Mouse (Mus musculus) right cerebral cortex, postnatal 14 days (tissue): ENCODE results near the gene Cdhr5.

Source experiments
- DNase-seq: peaks from one replicate; pipeline ENCODE4 v3.0.0; 2022

The Cdhr5 gene

GRCm38 (mm10) chr7:141276546-141276945, at the start of gene Cdhr5:
TSS of gene Cdhr5 (minus strand) at chr7:141276786.
- DNase-seq: no peak

- DNase-seq: no peak
Observed at GRCm38 (mm10) chr7:141324686-141325085, 48.1 kb upstream of the Cdhr5 start.

GRCm38 (mm10) chr7:141319446-141319845, 42.9 kb upstream of the Cdhr5 start:
- DNase-seq: no peak

DNA sequence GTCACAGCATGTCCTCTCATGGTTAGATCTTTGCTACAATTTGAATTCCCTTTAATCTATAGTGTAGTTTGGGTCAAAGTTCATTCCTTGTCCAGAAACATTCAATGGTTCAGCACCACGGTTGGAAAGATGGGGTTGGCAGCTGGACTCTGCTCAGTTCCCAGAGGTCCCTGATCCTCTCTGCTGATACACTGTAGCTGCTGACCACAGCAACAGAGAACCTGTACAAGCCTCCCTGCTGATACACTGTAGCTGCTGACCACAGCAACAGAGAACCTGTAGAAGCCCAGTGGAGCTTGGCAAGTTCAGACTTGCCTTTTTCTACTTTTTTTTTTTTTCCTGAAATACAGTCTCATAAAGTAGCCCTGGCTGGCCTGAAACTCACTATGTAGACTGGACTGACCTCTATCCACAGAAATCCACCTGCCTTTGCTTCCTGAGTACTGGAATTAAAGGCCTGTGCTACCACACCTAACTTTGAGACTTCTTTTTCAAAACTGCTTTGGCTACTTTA, 41.1 kb upstream of the Cdhr5 start:
- no peak for DNase-seq

DNA sequence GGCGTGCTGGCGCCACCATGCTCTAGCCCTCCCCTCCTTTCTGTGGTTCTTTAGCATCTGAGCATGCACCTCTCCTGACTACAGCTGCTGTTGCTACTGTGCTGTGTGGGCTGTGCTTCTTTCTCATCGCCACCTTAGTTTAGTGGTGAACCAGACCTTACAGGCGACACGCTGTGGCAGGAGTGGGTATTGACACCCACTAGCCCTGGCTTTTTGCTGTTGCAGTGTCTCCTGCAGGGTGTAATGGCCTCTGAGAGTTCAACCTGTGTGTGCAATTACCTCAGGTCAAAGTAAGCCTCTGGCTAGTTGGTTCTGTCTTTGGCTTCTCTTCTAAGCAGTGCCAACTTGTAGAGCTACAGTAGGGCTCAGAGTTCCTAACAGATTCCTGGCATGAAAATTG, 39.4 kb upstream of the Cdhr5 start:
- DNase-seq: no peak

- peak; percentile 66 for DNase-seq
Observed at GRCm38 (mm10) chr7:141315076-141315475, 38.5 kb upstream of the Cdhr5 start.

DNA sequence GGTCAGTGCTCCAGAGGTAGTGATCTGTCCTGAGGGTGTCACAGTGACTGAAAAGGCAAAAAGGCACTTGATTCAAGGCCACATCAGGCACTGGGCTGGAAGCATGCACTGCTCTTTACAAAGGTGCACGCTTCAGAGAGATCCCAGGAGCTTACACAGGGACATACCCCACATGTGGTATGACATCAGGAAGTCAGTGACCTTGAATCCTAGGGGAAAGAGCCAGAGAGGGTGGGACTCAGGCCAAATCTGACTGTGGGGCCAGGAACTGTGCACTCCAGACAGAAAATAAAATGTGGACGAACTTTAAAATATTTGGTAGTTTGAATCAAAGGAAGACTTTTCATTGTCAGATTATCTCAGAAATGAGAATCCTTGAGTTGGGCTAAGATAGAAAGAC, 37.8 kb upstream of the Cdhr5 start:
- DNase-seq: no peak

GRCm38 (mm10) chr7:141304537-141304936, 28.0 kb upstream of the Cdhr5 start:
- no peak for DNase-seq

DNA sequence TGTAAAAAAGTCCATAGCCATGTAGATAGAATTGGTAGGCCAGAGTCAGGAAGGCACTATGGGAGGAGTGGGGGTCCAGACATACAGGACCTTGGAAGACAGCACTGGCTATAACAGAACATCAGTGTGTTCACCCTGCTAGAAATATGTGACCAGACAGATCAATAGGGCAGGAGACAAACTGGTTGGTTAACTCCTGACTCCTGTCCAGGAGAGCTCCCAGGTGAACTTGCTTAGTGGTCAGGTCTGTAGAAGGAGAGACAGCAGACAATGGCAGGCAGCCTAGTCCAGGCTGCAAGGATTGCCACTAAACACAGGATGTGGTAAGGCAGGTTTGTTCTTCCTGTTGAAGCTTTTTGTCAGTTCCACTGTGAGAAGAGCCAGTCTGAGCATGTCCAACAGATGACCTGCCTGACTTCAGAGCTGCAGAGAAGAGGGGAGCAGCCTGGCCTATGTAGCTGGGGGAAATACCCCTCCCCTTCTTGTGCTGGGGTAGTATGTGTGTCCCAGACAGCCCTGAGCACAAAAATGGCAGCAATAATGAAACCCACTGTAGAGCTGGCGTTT, 26.2 kb upstream of the Cdhr5 start:
- DNase-seq: no peak

GRCm38 (mm10) chr7:141301386-141301785, 24.8 kb upstream of the Cdhr5 start:
- DNase-seq: no peak

DNA sequence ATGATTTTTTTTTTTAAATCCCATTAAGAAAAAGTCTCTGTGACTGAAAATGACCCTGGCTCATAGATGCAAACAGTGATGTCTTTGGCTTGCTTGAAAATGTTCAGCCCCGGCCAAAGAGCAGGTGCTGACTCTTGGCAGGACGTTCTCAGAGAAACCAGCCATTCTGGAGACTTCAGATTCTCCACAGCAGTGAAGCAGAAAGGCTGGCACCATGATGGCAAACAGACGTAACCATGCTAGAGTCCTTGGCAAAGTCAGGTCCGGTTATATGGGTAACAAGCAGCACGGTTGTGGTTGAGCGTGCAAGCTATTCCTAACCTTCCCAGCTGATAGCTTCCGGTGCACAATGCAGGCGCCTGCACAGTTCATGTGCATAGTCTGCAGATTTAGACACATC, 22.6 kb upstream of the Cdhr5 start:
- DNase-seq: no peak

DNA sequence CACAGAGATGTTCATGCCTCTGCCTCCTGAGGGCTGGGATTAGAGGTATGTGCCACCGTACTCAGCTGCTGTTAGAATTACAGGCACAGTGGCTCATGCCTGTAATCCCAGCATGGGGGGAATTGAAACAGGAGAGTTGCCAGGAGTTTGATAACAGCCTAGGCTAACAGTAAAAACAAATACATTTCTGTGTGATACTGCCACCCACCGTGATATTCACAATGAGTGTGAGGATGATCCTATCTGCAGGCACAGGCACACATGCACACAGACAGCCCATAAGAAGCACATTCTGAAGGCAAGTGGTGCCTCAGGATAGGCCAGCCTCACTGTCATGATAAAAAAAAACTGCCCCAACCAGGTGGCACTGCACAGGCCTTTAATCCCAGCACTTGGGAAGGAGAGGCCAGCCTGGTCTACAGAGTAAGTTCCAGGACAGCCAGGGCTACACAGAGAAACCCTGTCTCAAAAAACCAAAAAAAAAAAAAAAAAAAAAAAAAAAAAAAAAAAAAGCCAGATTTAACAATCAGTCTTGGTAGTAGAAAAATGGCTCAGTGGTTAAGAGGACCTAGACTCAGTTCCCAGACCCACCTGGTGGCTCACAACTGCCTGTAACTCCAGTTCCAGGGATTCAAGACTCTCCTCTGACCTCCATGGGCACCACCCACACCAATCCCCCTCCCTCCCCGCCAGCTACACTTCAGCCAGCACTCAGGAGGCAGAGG, 21.5 kb upstream of the Cdhr5 start:
- DNase-seq: no peak

DNA sequence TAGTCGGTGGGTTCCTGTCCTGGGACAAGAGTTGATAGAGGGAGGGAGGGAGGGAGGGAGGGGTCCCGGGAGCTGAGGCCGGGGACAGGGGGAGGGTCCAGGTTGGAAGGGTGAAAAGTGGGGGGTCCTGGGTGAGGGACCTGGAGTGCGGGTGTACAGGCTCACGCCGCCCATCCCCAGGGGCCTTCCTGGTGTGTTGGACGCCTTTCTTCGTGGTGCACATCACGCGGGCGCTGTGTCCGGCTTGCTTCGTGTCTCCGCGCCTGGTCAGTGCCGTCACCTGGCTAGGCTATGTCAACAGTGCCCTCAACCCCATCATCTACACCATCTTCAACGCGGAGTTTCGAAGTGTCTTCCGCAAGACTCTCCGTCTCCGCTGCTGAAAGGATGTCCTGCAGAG, 17.9 kb upstream of the Cdhr5 start:
- no peak for DNase-seq

- peak; percentile 25 for DNase-seq
Observed at GRCm38 (mm10) chr7:141293852-141294471, 17.4 kb upstream of the Cdhr5 start.

DNA sequence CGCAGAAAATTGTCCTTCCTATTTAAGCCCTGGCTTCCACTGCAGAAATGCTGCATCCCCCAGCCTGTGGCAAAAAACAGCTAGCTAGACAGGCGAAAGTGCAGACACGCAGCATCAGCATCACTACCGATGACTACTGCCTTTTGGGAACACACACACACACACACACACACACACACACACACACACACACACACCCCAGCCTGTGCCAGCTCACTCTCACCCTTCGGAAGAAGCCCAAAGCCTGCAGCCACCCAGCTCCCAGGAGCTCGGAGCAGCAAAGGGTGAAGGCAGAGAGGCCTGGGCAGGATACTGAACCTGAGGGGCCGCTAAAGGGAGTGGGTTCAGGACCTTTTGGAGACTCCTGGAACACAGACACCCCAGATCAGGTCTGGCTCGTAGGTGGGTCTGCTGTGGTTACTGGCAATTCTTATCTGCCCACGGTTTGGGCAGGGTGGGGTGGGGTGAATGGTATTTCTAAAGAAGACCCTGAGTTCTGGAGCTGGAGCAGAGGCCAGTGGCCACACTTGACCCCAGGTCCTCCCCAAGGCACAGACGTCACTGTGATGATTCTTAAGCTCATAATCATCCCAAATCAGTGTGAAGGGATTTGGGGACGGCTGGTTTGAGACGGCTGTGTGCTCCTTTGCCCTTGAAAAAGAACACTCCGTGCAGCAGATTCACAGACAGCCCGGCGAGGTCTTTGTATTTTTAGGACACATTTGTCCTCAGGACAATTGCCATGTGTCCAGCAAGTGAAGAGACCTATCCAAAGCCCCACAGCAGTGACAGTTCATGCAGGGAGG, 16.2 kb upstream of the Cdhr5 start:
- peak; percentile 30 for DNase-seq

- DNase-seq: peak; percentile 34
Observed at GRCm38 (mm10) chr7:141291921-141292582, 15.5 kb upstream of the Cdhr5 start, which contains the start of gene Drd4. TSS of gene Drd4 (plus strand) at chr7:141292006.

DNA sequence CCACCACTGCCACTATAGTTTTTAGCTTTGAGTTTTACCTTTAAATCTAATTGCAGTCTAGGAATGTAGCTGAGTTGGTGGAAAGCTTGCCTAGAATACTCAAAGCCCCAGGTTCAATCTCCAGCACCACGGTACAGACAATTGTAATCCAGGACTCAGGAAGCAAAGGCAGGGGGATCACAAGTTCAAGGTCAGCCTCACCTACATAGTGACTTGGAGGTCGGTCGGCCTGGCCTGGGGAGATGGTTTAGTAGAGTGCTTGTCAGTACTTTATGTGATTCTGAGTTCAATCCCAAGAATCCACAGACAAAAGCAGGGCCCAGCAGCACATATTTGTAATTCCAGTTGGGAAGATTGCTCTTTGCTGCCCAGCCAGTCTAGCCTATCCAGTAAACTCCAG, 11.5 kb upstream of the Cdhr5 start:
- no peak for DNase-seq

GRCm38 (mm10) chr7:141282756-141283155, 6.2 kb upstream of the Cdhr5 start:
- DNase-seq: no peak

DNA sequence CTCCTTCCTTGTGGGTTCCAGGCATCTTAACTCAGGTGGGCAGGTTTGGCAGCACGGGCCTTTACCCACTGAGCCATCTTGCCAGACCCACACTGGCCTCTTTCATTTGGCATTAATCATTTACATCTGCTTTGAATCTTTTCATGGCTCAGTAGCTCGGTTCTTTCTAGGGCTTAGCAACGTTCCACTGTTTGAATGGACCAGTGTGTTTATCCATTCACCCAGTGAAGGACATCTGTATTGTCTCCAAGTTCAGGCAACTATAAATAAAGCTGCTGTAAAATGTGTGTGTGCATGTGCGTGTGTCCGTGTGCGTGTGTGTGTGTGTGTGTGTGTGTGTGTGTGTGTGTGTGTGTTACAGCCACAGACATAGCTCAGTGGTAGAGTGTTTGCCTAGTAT, 4.9 kb upstream of the Cdhr5 start:
- DNase-seq: no peak

DNA sequence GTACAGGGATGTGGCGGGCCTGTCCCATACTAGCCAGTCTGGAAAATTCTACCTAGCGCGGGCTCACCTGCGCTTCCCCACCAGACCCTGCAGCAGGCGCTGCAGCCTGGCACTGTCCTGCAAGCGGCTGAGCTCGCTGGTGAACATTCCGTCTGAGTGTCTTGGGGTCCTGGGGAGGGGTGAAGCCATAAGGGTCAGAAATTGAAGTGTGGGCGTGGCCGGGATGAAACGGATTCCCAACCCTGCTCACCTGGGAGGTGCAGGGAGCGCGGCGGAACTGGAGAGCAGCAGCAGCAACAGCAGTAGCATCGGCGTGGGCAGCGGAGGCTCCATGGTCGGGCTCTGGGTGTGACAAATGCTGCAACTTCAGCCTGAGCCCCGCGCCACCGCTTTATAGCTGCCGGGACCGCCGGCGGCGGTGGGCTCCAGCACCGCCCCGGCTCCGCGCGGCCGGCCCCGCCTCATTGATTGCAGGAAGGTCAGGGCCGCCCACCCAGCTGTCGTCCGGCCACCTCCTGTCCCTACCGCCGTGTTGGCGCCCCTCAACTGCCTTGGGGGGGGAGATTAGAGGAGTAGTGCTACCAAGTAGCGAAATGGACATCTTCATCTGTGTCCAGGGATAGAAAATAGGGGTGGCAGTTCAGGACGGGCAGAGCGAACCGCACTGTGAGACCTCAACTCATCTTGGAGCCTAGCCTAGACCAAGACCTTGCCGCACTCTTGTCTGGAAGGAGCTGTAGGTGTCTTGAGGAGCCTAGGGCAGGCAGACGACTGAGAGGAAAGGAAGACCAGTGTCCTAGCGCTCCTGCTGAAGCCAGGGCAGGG, 2.4 kb upstream of the Cdhr5 start, which contains the start of gene Sct:
Gene Sct, minus strand, starts transcription at position 368 of the 825 bp plus-strand sequence.
- no peak for DNase-seq
